Mouse (Mus musculus): ENCODE measurements around the gene Gm44973.
A peak's percentile ranks its signal among the peaks of the same experiment; 100 is the strongest.

Gm44973 gene

GRCm38 (mm10) chr7:5080010-5080751, 64.9 kb downstream of the Gm44973 start, which contains the start of gene Epn1:
Epn1 (plus strand) TSS chr7:5080235.
- DNase-seq (ENCODE audit: low read depth in 2 of 2, low spot score in 2 of 2): peak; percentile 94

GRCm38 (mm10) chr7:5080815-5081214, 65.5 kb downstream of the Gm44973 start:
- DNase-seq (ENCODE audit: low read depth in 2 of 2, low spot score in 2 of 2): no peak

GRCm38 (mm10) chr7:5081241-5081640, 65.9 kb downstream of the Gm44973 start:
- DNase-seq (ENCODE audit: low read depth in 2 of 2, low spot score in 2 of 2): no peak

GRCm38 (mm10) chr7:5081939-5082338, 66.6 kb downstream of the Gm44973 start:
- DNase-seq (ENCODE audit: low read depth in 2 of 2, low spot score in 2 of 2): no peak

Measured in CD8-positive naive resting alpha-beta T cell, adult 2 months (primary cell).